ENCODE assay signal across 8 mouse cellular contexts in genomic region chr14:86748876-86749275, GRCm38 (mm10).
DNase-seq lines count a peak whose midpoint lies in the region; ATAC-seq lines count a peak whose summit lies in the region.

No protein-coding gene starts in this region.

- H3K27me3 ChIP-seq in heart, embryonic 13.5 days (replicated peaks): no peaks in the 10 kb centered on the region
- H3K27me3 ChIP-seq in forebrain, embryonic 11.5 days (ENCODE audit: control insufficient read depth, insufficient read depth, low read length): no peaks in the 10 kb centered on the region
- no peaks in the 10 kb centered on the region for H3K27me3 ChIP-seq in stomach, embryonic 16.5 days (ENCODE audit: control insufficient read depth, insufficient read depth, low read length)

- intact Hi-C loops in heart, postnatal 25 days (cut with DNase I): no loop called here

- no peak for DNase-seq in heart, postnatal 25 days (ENCODE audit: low spot score)
- peak; percentile 72 for DNase-seq in forebrain, embryonic 11.5 days (ENCODE audit: low spot score)
- DNase-seq in hindlimb bud, embryonic 11.5 days (ENCODE audit: extremely low spot score, low read depth, low spot score): peak; percentile 73
- DNase-seq in mesoderm, embryonic 11.5 days (ENCODE audit: low read depth, low spot score): peak; percentile 87
- no peak for DNase-seq in spleen, postnatal 4 days (ENCODE audit: low spot score in 2 of 2)

- H3K4me3 ChIP-seq in heart, embryonic 13.5 days: peak overlapping the region; percentile 22
- H3K4me3 ChIP-seq in forebrain, embryonic 11.5 days (ENCODE audit: low read depth, low read length): peak overlapping the region; percentile 12; the same call in 1 of the 2 replicates
- H3K4me3 ChIP-seq in stomach, embryonic 16.5 days (replicated peaks; ENCODE audit: low read length): no peak overlapping the region

- no peaks in the 10 kb centered on the region for H3K9me3 ChIP-seq in heart, embryonic 13.5 days
- H3K9me3 ChIP-seq in forebrain, embryonic 11.5 days (ENCODE audit: control insufficient read depth, low read length): no peaks in the 10 kb centered on the region
- H3K9me3 ChIP-seq in stomach, embryonic 16.5 days (replicated peaks; ENCODE audit: control insufficient read depth, low read length): no peaks in the 10 kb centered on the region

- WGBS in heart, embryonic 13.5 days: 30% methylated on average over 7 of the region's 7 CpGs
- WGBS in forebrain, embryonic 11.5 days: 6% methylated on average over 7 of the region's 7 CpGs
- 40% methylated on average over 7 of the region's 7 CpGs for WGBS in stomach, embryonic 16.5 days

- H3K4me1 ChIP-seq in heart, embryonic 13.5 days: peaks cover 19% of the 10 kb centered on the region
- H3K4me1 ChIP-seq in forebrain, embryonic 11.5 days (replicated peaks; ENCODE audit: control insufficient read depth, insufficient read depth, low read length): peaks cover 5% of the 10 kb centered on the region
- no peaks in the 10 kb centered on the region for H3K4me1 ChIP-seq in stomach, embryonic 16.5 days (ENCODE audit: control insufficient read depth, insufficient read depth, low read length)

- H3K36me3 ChIP-seq in heart, embryonic 13.5 days: peaks cover 10% of the 10 kb centered on the region
- no peaks in the 10 kb centered on the region for H3K36me3 ChIP-seq in forebrain, embryonic 11.5 days (ENCODE audit: control insufficient read depth, insufficient read depth, low read length)
- H3K36me3 ChIP-seq in stomach, embryonic 16.5 days (ENCODE audit: control insufficient read depth, insufficient read depth, low read length): no peaks in the 10 kb centered on the region

- peak overlapping the region; percentile 52 for H3K4me2 ChIP-seq in heart, embryonic 13.5 days
- H3K4me2 ChIP-seq in forebrain, embryonic 11.5 days (ENCODE audit: low read depth, low read length, severe bottlenecking): peak overlapping the region; percentile 27; the same call in 1 of the 2 replicates
- no peak overlapping the region for H3K4me2 ChIP-seq in stomach, embryonic 16.5 days (ENCODE audit: low read depth, low read length)

- no peak for ATAC-seq in heart, embryonic 13.5 days (ENCODE audit: extremely low read depth, insufficient number of reproducible peaks, low FRiP score, low TSS enrichment)
- ATAC-seq in forebrain, embryonic 11.5 days (replicated peaks; ENCODE audit: low FRiP score): peak; percentile 98
- ATAC-seq in stomach, embryonic 16.5 days (ENCODE audit: insufficient read depth, low FRiP score): peak; percentile 44; the same call in 1 of the 2 replicates
- no peak for ATAC-seq in monocyte, adult 5-6 weeks (replicated peaks; ENCODE audit: insufficient number of reproducible peaks, low FRiP score, low TSS enrichment, poor library complexity, severe bottlenecking)

- no peak overlapping the region for H3K27ac ChIP-seq in heart, embryonic 13.5 days (replicated peaks)
- peak overlapping the region; percentile 80 for H3K27ac ChIP-seq in forebrain, embryonic 11.5 days (ENCODE audit: low read depth, low read length)
- H3K27ac ChIP-seq in stomach, embryonic 16.5 days (ENCODE audit: low read length): no peak overlapping the region

- 0 out of 2 replicates have a peak overlapping the region, but pooled peaks have one; percentile 41 for H3K9ac ChIP-seq in heart, embryonic 13.5 days
- no peak overlapping the region for H3K9ac ChIP-seq in forebrain, embryonic 11.5 days (ENCODE audit: low read length)
- H3K9ac ChIP-seq in stomach, embryonic 16.5 days (ENCODE audit: low read length): no peak overlapping the region

Comparison
In these comparisons a context has a peak if more than half of its experiments do, and no peak if none do; other contexts are left out.
1. ATAC-seq: peak in forebrain, embryonic 11.5 days (single experiment) and stomach, embryonic 16.5 days (single experiment); none in heart, embryonic 13.5 days (single experiment) and monocyte, adult 5-6 weeks (single experiment).
2. DNase-seq: peak in forebrain, embryonic 11.5 days (single experiment), hindlimb bud, embryonic 11.5 days (single experiment) and mesoderm, embryonic 11.5 days (single experiment); none in heart, postnatal 25 days (single experiment) and spleen, postnatal 4 days (0 of 2).